Mouse (Mus musculus) stomach, embryonic 16.5 days (tissue): ENCODE results near the gene Ccdc17. TPM values are rescaled to one million over a fixed set of nuclear protein-coding genes. Genes with fewer than 3 reads are reported as not detected.

Experiments used
- ATAC-seq: fragments of 200-750 bp; cut with Nextera tagmentation; 2 replicates; pipeline ENCODE4 v1.8.0; 2017; ENCODE audit warnings: moderate number of reproducible peaks, moderate TSS enrichment; ENCODE audit not compliant: insufficient read depth, low FRiP score
- H3K27ac ChIP-seq: fragments of 300-500 bp; sonication (generic); 2 replicates; pipeline ENCODE4 v1.5.1; 2014; ENCODE audit warnings: low read length
- H3K27me3 ChIP-seq: fragments of 300-500 bp; sonication (generic); 2 replicates; pipeline ENCODE4 v1.6.1; 2014; ENCODE audit warnings: low read length, control low read depth, mixed read lengths; ENCODE audit not compliant: control insufficient read depth, insufficient read depth
- H3K36me3 ChIP-seq: fragments of 300-500 bp; sonication (generic); 2 replicates; pipeline ENCODE4 v1.6.1; 2014; ENCODE audit warnings: low read length; ENCODE audit not compliant: control insufficient read depth, insufficient read depth
- H3K4me1 ChIP-seq: fragments of 300-500 bp; sonication (generic); 2 replicates; pipeline ENCODE4 v1.6.1; 2014; ENCODE audit warnings: low read length, control low read depth, mixed read lengths; ENCODE audit not compliant: control insufficient read depth, insufficient read depth
- H3K4me2 ChIP-seq: fragments of 300-500 bp; sonication (generic); 2 replicates; pipeline ENCODE4 v1.6.1; 2014; ENCODE audit warnings: low read depth, low read length, mixed read lengths
- H3K4me3 ChIP-seq: fragments of 300-500 bp; sonication (generic); replicated peaks from 2 replicates; pipeline ENCODE4 v1.5.1; 2014; ENCODE audit warnings: mild to moderate bottlenecking, low read length
- H3K9ac ChIP-seq: fragments of 300-500 bp; sonication (generic); 2 replicates; pipeline ENCODE4 v1.6.1; 2014; ENCODE audit warnings: low read length
- H3K9me3 ChIP-seq: fragments of 300-500 bp; sonication (generic); replicated peaks from 2 replicates; pipeline ENCODE4 v1.6.1; 2016; ENCODE audit warnings: low read length, control low read depth; ENCODE audit not compliant: control insufficient read depth
- WGBS: fragments of 180-500 bp; shearing (Covaris S2); extraction: QIAGEN DNeasy Blood & Tissue Kit; methylation state at CpG from one replicate; pipeline ENCODE4 v1.1.7; 2014; 5-methylcytosine and 5-hydroxymethylcytosine counted together
- polyA plus RNA-seq: library from polyadenylated mRNA; unstranded; fragments of >200 nt; fragmentation: Nextera tagmentation; extraction: Ambion mirVana; gene quantifications from 2 replicates; pipeline ENCODE4 v1.2.1, GENCODE M21; 2015

Gene Ccdc17
- polyA plus RNA-seq, 1 experiment from 2014 or later, result 4.0 TPM

- Histone ChIP-seq H3K36me3 (peaks cover 16% of the 10 kb centered on the region), H3K9me3 (no peaks in the 10 kb centered on the region; the same call in 1 of the 2 replicates), H3K27ac (peak overlapping the region; percentile 89), H3K4me2 (peak overlapping the region; percentile 72), H3K27me3 (no peaks in the 10 kb centered on the region), H3K4me1 (peaks cover 17% of the 10 kb centered on the region), H3K4me3 (peak overlapping the region; percentile 55), H3K9ac (peak overlapping the region; percentile 87)
- WGBS, result under 1% methylated on average over 50 of the region's 50 CpGs
- ATAC-seq, result peak; percentile 98
These were observed 776 bp downstream of the Ccdc17 start for GRCm38 (mm10) chr4:116596978-116597881.

- H3K9me3 ChIP-seq, result no peaks in the 10 kb centered on the region
- no peaks in the 10 kb centered on the region for H3K27me3 ChIP-seq
- no peak overlapping the region for H3K4me3 ChIP-seq
- H3K4me1 ChIP-seq, result no peaks in the 10 kb centered on the region
- H3K4me2 ChIP-seq, result no peak overlapping the region
- H3K27ac ChIP-seq, result no peak overlapping the region
- no peak for ATAC-seq
- no peak overlapping the region for H3K9ac ChIP-seq
- 96% methylated on average over 2 of the region's 2 CpGs for WGBS
- H3K36me3 ChIP-seq, result peaks cover 17% of the 10 kb centered on the region; the same call in 1 of the 2 replicates
These were observed 16.2 kb downstream of the Ccdc17 start for GRCm38 (mm10) chr4:116612621-116613020.

GRCm38 (mm10) chr4:116615237-116615636, 18.8 kb downstream of the Ccdc17 start:
- WGBS, result 95% methylated on average over 2 of the region's 2 CpGs

GRCm38 (mm10) chr4:116624831-116625230, 28.4 kb downstream of the Ccdc17 start:
- no peak for ATAC-seq
- Histone ChIP-seq H3K36me3 (no peaks in the 10 kb centered on the region), H3K27me3 (no peaks in the 10 kb centered on the region), H3K4me1 (peaks cover 14% of the 10 kb centered on the region; the same call in 1 of the 2 replicates), H3K27ac (no peak overlapping the region), H3K9me3 (no peaks in the 10 kb centered on the region), H3K4me3 (no peak overlapping the region), H3K9ac (no peak overlapping the region), H3K4me2 (no peak overlapping the region)
- WGBS, result 92% methylated on average over 4 of the region's 4 CpGs

More at GRCm38 (mm10) chr4:116615237-116615636, 18.8 kb downstream of the Ccdc17 start:
- peaks cover 14% of the 10 kb centered on the region; the same call in 1 of the 2 replicates for H3K36me3 ChIP-seq
- no peaks in the 10 kb centered on the region for H3K27me3 ChIP-seq
- H3K4me3 ChIP-seq, result no peak overlapping the region
- no peak overlapping the region for H3K27ac ChIP-seq
- no peaks in the 10 kb centered on the region for H3K9me3 ChIP-seq
- no peaks in the 10 kb centered on the region for H3K4me1 ChIP-seq
- no peak for ATAC-seq
- H3K9ac ChIP-seq, result no peak overlapping the region
- H3K4me2 ChIP-seq, result no peak overlapping the region

GRCm38 (mm10) chr4:116626658-116627358, 30.4 kb downstream of the Ccdc17 start:
- H3K4me3 ChIP-seq, result peak overlapping the region; percentile 98
- H3K9ac ChIP-seq, result peak overlapping the region; percentile 88
- H3K4me1 ChIP-seq, result peaks cover 14% of the 10 kb centered on the region; the same call in 1 of the 2 replicates
- no peaks in the 10 kb centered on the region for H3K9me3 ChIP-seq
- H3K4me2 ChIP-seq, result peak overlapping the region; percentile 67
- peak overlapping the region; percentile 95 for H3K27ac ChIP-seq
- no peaks in the 10 kb centered on the region for H3K27me3 ChIP-seq
- WGBS, result under 1% methylated on average over 53 of the region's 53 CpGs
- peak; percentile 87 for ATAC-seq
- no peaks in the 10 kb centered on the region for H3K36me3 ChIP-seq

GRCm38 (mm10) chr4:116627359-116627716, 30.9 kb downstream of the Ccdc17 start:
- Histone ChIP-seq H3K4me3 (peak overlapping the region; percentile 98), H3K36me3 (no peaks in the 10 kb centered on the region), H3K27ac (peak overlapping the region; percentile 95), H3K9me3 (no peaks in the 10 kb centered on the region), H3K4me1 (peaks cover 14% of the 10 kb centered on the region; the same call in 1 of the 2 replicates), H3K4me2 (peak overlapping the region; percentile 67), H3K9ac (peak overlapping the region; percentile 88), H3K27me3 (no peaks in the 10 kb centered on the region)
- peak; percentile 92 for ATAC-seq
- 0% methylated on average over 13 of the region's 13 CpGs for WGBS

- Histone ChIP-seq H3K9ac (peak within 1 kb of the TSS; percentile 88), H3K9me3 (no peaks in the 10 kb centered on the region), H3K36me3 (no peaks in the 10 kb centered on the region), H3K27ac (peak within 1 kb of the TSS; percentile 95), H3K27me3 (no peaks in the 10 kb centered on the region), H3K4me2 (peak within 1 kb of the TSS; percentile 67), H3K4me1 (peaks cover 14% of the 10 kb centered on the region; the same call in 1 of the 2 replicates), H3K4me3 (peak within 1 kb of the TSS; percentile 98)
- 7% methylated on average over 23 of the region's 23 CpGs for WGBS
- ATAC-seq, result peak; percentile 90
These were observed 31.5 kb downstream of the Ccdc17 start, which contains the start of gene Nasp for GRCm38 (mm10) chr4:116627722-116628662. Gene Nasp, minus strand, starts transcription at chr4:116627941.

GRCm38 (mm10) chr4:116635197-116635596, 38.7 kb downstream of the Ccdc17 start:
- H3K27me3 ChIP-seq, result no peaks in the 10 kb centered on the region
- 98% methylated on average over 1 of the region's 1 CpGs for WGBS
- no peak for ATAC-seq
- H3K36me3 ChIP-seq, result peaks cover 28% of the 10 kb centered on the region
- H3K27ac ChIP-seq, result no peak overlapping the region
- no peak overlapping the region for H3K9ac ChIP-seq
- H3K4me3 ChIP-seq, result no peak overlapping the region
- no peaks in the 10 kb centered on the region for H3K4me1 ChIP-seq
- no peak overlapping the region for H3K4me2 ChIP-seq
- no peaks in the 10 kb centered on the region for H3K9me3 ChIP-seq
